11 mouse cellular contexts compared by ENCODE assay signal in genomic region chr3:84268434-84268833, GRCm38 (mm10). TPM values are rescaled to one million over a fixed set of nuclear protein-coding genes. Genes with fewer than 3 reads are reported as not detected.
DNase-seq lines count a peak whose midpoint lies in the region; ATAC-seq and TF ChIP-seq lines count a peak whose summit lies in the region.
"Had no signal": no experiment of that assay in that cellular context is flagged by ENCODE, and none has a peak within 500 bp of the region (broad histone marks: within the 10 kb centered on the region; RNA-seq: fewer than 3 reads in every experiment).

No protein-coding gene starts in this region.

- no peaks in the 10 kb centered on the region for H3K36me3 ChIP-seq in heart, postnatal 0 days (replicated peaks; ENCODE audit: control insufficient read depth, insufficient read depth, low read length)
- no peaks in the 10 kb centered on the region for H3K36me3 ChIP-seq in neural tube, embryonic 12.5 days
- H3K36me3 ChIP-seq in kidney, embryonic 15.5 days, result no peaks in the 10 kb centered on the region
- H3K36me3 ChIP-seq: embryonic facial prominence, embryonic 15.5 days; limb, embryonic 12.5 days had no signal

- peak; percentile 37 for TF ChIP-seq CTCF in heart, postnatal 0 days (IDR thresholded peaks at IDR 0.05; ENCODE audit: low read depth)

- no peaks in the 10 kb centered on the region for H3K9me3 ChIP-seq in heart, postnatal 0 days (replicated peaks; ENCODE audit: control insufficient read depth, low read length)
- no peaks in the 10 kb centered on the region for H3K9me3 ChIP-seq in neural tube, embryonic 12.5 days
- H3K9me3 ChIP-seq in kidney, embryonic 15.5 days (replicated peaks), result no peaks in the 10 kb centered on the region
- H3K9me3 ChIP-seq: embryonic facial prominence, embryonic 15.5 days; limb, embryonic 12.5 days had no signal

- no peak overlapping the region for H3K9ac ChIP-seq in heart, postnatal 0 days (replicated peaks; ENCODE audit: low read depth, low read length)
- no peak overlapping the region for H3K9ac ChIP-seq in neural tube, embryonic 12.5 days
- H3K9ac ChIP-seq in kidney, embryonic 15.5 days, result no peak overlapping the region
- H3K9ac ChIP-seq: embryonic facial prominence, embryonic 15.5 days; limb, embryonic 12.5 days had no signal

- no peak for TF ChIP-seq EP300 in heart, postnatal 0 days (IDR thresholded peaks at IDR 0.05; ENCODE audit: low read depth)

- no peak overlapping the region for H3K4me2 ChIP-seq in heart, postnatal 0 days (ENCODE audit: low read depth, low read length)
- peak overlapping the region; percentile 52 for H3K4me2 ChIP-seq in neural tube, embryonic 12.5 days (replicated peaks)
- peak overlapping the region; percentile 53 for H3K4me2 ChIP-seq in kidney, embryonic 15.5 days
- H3K4me2 ChIP-seq: embryonic facial prominence, embryonic 15.5 days; limb, embryonic 12.5 days had no signal

- no peak overlapping the region for H3K4me3 ChIP-seq in heart, postnatal 0 days (ENCODE audit: low read depth, low read length)
- H3K4me3 ChIP-seq in neural tube, embryonic 12.5 days, result no peak overlapping the region
- peak overlapping the region; percentile 39 for H3K4me3 ChIP-seq in kidney, embryonic 15.5 days (replicated peaks)
- H3K4me3 ChIP-seq: embryonic facial prominence, embryonic 15.5 days; limb, embryonic 12.5 days had no signal

- H3K4me1 ChIP-seq in heart, postnatal 0 days (ENCODE audit: control insufficient read depth, insufficient read depth), result no peaks in the 10 kb centered on the region
- H3K4me1 ChIP-seq in neural tube, embryonic 12.5 days, result peaks cover 72% of the 10 kb centered on the region
- peaks cover 43% of the 10 kb centered on the region for H3K4me1 ChIP-seq in kidney, embryonic 15.5 days

- no peak for ATAC-seq in heart, postnatal 0 days (ENCODE audit: insufficient read depth, low read depth)
- ATAC-seq in neural tube, embryonic 12.5 days (ENCODE audit: low FRiP score, low read depth), result no peak
- ATAC-seq in kidney, embryonic 15.5 days (replicated peaks; ENCODE audit: low FRiP score), result no peak

- 0 out of 2 replicates have a peak, but pooled peaks cover 3% of the 10 kb centered on the region for H3K27me3 ChIP-seq in heart, postnatal 0 days (ENCODE audit: control insufficient read depth, insufficient read depth, low read length)
- no peaks in the 10 kb centered on the region for H3K27me3 ChIP-seq in neural tube, embryonic 12.5 days (replicated peaks)
- 0 out of 2 replicates have a peak, but pooled peaks cover 7% of the 10 kb centered on the region for H3K27me3 ChIP-seq in kidney, embryonic 15.5 days

- no peak overlapping the region for H3K27ac ChIP-seq in heart, postnatal 0 days (ENCODE audit: low read depth)
- H3K27ac ChIP-seq in neural tube, embryonic 12.5 days, result no peak overlapping the region
- H3K27ac ChIP-seq in kidney, embryonic 15.5 days, result peak overlapping the region; percentile 78
- H3K27ac ChIP-seq: embryonic facial prominence, embryonic 15.5 days; limb, embryonic 12.5 days had no signal

- DNase-seq in heart, postnatal 0 days (ENCODE audit: low spot score), result no peak
- DNase-seq in heart, adult 11 months, result no peak
- DNase-seq in neural tube, embryonic 10.5 days (ENCODE audit: extremely low spot score, low spot score), result no peak
- peak; percentile 47 for DNase-seq in retina, embryonic 14.5 days (ENCODE audit: low spot score)
- no peak for DNase-seq in urinary bladder, postnatal 36 days (ENCODE audit: low spot score in 2 of 2)
- no peak for DNase-seq in right cerebral cortex, postnatal 36 days (ENCODE audit: low spot score in 2 of 2)
- DNase-seq: heart, postnatal 10 days had no signal

- 55% methylated on average over 3 of the region's 3 CpGs for WGBS in heart, postnatal 0 days
- 39% methylated on average over 3 of the region's 3 CpGs for WGBS in neural tube, embryonic 12.5 days
- 38% methylated on average over 3 of the region's 3 CpGs for WGBS in kidney, embryonic 15.5 days

RNA-seq across cellular contexts. Expression of gene Trim2, which starts 38.2 kb away (rescaled TPM):
- 6.1 and 11.0 TPM in 2 replicates for total RNA-seq in heart, postnatal 0 days (2014; rRNA removed; ENCODE audit: low replicate concordance)
- polyA plus RNA-seq in heart, postnatal 0 days (2015; fragmentation: Nextera tagmentation; extraction: Ambion mirVana), result 4.9 and 6.0 TPM in 2 replicates
- 132 and 151 TPM in 2 replicates for polyA plus RNA-seq in neural tube, embryonic 12.5 days (2016; fragmentation: Nextera tagmentation; extraction: Ambion mirVana)
- polyA plus RNA-seq in kidney, embryonic 15.5 days (2015; fragmentation: Nextera tagmentation; extraction: Ambion mirVana), result 27.5 and 27.8 TPM in 2 replicates
